Mouse (Mus musculus) gastrocnemius, postnatal 25 days (tissue): Measurements from ENCODE around the gene Mrgpra9. TPM values are rescaled to one million over a fixed set of nuclear protein-coding genes. Genes with fewer than 3 reads are reported as not detected.
"Not testable (repeated sequence)": the region's sequence is repeated elsewhere in the genome, so short reads cannot be mapped to it uniquely, and the experiment has no call there.

ENCODE experiments used
- DNase-seq: peaks from one replicate; pipeline ENCODE4 v3.0.0; 2022
- long read RNA-seq, 2 experiments: library from polyadenylated mRNA; stranded (forward); transcript quantifications; one replicate each; pipeline ENCODE4 v2.0.0; 2021
- total RNA-seq, 2 experiments: library from RNA; stranded (reverse); gene quantifications; 1 replicate in 1 of 2; 2 replicates in 1 of 2; pipeline ENCODE4 v1.2.3; 2021

Mrgpra9 gene
- not detected for total RNA-seq
- long read RNA-seq, experiment 1 = 0 reads
- long read RNA-seq, experiment 2 = 0 reads

- DNase-seq = no peak
Measured at GRCm38 (mm10) chr7:47252770-47253169, at the start of gene Mrgpra9. Gene Mrgpra9, minus strand, starts transcription at chr7:47252848.

GRCm38 (mm10) chr7:47299612-47300011 is 47.0 kb upstream of the Mrgpra9 start:
- DNase-seq = not testable (repeated sequence)

GRCm38 (mm10) chr7:47271547-47271946 is 18.9 kb upstream of the Mrgpra9 start:
- not testable (repeated sequence) for DNase-seq

DNA sequence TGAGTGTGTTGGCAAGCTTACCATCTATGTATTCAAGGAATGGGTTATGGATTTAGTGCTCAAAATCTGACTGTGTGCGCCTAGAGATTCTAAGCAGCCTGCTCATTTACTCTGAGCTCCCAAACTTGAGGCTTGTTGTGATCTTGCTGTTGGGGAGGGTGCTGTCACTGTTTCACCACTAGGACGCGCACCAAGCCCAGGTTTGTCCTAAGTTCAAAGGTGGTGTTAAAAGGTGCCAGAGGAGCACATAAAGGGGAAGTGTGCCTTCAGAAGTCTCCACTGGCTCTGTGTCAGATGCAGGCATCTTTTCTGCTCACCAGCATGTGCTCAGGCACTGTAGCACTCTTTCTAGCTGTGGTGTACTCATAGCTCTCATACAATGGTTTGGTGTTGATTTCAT is 8.0 kb downstream of the Mrgpra9 start:
- DNase-seq = no peak

DNA sequence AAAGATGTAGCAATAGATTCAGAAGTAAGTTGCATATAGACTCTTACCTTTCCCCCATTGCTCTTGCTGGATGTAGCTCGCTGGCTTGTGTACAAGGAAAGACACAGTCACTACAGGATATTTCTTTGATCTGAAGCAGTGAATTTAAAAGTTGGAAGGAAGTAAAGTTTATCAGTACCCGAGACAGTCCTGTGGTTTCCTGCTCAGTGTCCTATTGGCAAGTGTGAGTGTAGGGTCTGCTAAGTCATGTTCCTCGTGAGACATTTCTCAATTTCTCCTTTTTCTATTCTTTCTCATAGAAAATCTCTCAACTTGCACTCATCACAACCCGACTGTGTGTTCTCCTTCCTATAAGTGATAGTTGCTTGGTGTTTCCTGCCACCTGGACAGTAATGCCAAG is 47.8 kb downstream of the Mrgpra9 start, which contains the start of gene Mrgpra6:
Gene Mrgpra6 (minus strand): TSS at position 91 of the 400 bp plus-strand sequence.
- DNase-seq = no peak

GRCm38 (mm10) chr7:47195271-47195670 is 57.4 kb downstream of the Mrgpra9 start:
- no peak for DNase-seq

Other genes with a start within 250 kb of the Mrgpra9 start
- gene Spty2d1, start 244.4 kb downstream of the Mrgpra9 start, total RNA-seq = 1 to 10 TPM; 4.7 to 4.8 TPM
- gene Tmem86a, start 202.2 kb downstream of the Mrgpra9 start, total RNA-seq = 1 to 10 TPM; 4.6 to 5.2 TPM
- gene Ptpn5, start 119.2 kb downstream of the Mrgpra9 start, total RNA-seq = not detected
- gene Mrgpra6, start 47.9 kb downstream of the Mrgpra9 start, total RNA-seq = not detected
- not detected for gene Mrgpra1, start 101.4 kb upstream of the Mrgpra9 start, total RNA-seq
- gene Mrgpra2a, start 199.3 kb upstream of the Mrgpra9 start, total RNA-seq = not detected